Mouse (Mus musculus) liver, adult 2 months (tissue): Measurements from ENCODE around the gene Rph3al.

Source experiments
- CTCF ChIP-seq: fragments of 200-500 bp; IDR thresholded peaks from 2 replicates; pipeline ENCODE4 v1.5.1; 2011; ENCODE audit warnings: low read depth, low read length, control low read depth
- POLR2A ChIP-seq: fragments of 200-500 bp; IDR thresholded peaks from 2 replicates; pipeline ENCODE4 v1.6.1; 2011; ENCODE audit warnings: low read length, control low read depth; ENCODE audit not compliant: insufficient read depth; ENCODE audit errors: extremely low read depth

DNA sequence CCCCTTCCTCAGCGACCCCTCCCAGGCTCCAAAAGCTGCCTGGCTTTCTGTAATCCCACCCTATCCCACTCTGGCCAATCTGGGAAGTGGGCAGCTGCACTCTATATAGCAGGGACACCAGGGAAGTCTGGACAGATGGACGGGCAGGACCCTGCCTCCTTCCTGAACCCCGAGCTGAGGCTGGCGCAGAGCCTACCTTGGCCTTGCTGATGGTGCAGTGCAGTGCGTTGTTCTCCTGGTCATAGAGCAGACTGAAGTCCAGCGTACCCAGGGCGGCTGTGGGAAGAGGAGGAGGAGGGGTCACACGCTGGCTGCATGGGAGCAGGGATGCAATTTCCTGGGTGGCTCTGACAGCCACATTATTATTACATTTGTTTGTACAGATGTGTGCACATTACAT lies 152.3 kb downstream of the Rph3al start:
- no peak for TF ChIP-seq POLR2A
- no peak for TF ChIP-seq CTCF
